Mouse (Mus musculus) G1E (cell line): ENCODE results near the gene Acad11.

Source experiments
- CTCF ChIP-seq: IDR thresholded peaks from 2 replicates; pipeline ENCODE4 v1.5.1; 2012; ENCODE audit warnings: low read depth, low read length, inconsistent platforms, mixed read lengths
- GATA1 ChIP-seq: IDR thresholded peaks from 2 replicates; pipeline ENCODE4 v1.6.1; 2012; ENCODE audit warnings: borderline replicate concordance, low read length, inconsistent platforms, mixed read lengths
- GATA2 ChIP-seq: IDR thresholded peaks from 2 replicates; pipeline ENCODE4 v1.6.1; 2012; ENCODE audit warnings: low read depth, low read length, inconsistent platforms, borderline replicate concordance

DNA sequence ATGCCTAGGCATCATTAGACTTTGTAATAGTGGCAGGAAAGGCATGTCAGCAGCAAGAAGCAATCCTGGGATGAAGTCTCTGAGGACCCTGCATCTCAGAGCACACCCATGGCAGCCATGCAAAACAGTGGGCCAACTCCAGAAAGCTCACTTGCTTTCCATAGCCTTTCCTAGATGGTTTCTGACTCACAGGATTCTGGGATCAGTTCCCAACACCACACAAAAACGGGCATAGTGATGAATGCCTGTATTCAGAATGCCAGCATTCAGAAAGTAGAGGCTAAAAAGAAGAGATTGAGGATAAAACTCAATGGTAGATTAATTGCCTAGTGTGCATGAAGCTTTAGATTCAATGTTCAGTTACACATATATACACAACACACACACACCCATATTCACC lies 48.7 kb upstream of the Acad11 start:
- TF ChIP-seq GATA2: no peak
- no peak for TF ChIP-seq CTCF
- no peak for TF ChIP-seq GATA1
